Mouse (Mus musculus) liver, adult 2 months (tissue): ENCODE results near the gene Tfap2a.

ENCODE experiments used
- CTCF ChIP-seq: fragments of 200-500 bp; IDR thresholded peaks from 2 replicates; pipeline ENCODE4 v1.5.1; 2011; ENCODE audit warnings: low read depth, low read length, control low read depth
- POLR2A ChIP-seq: fragments of 200-500 bp; IDR thresholded peaks from 2 replicates; pipeline ENCODE4 v1.6.1; 2011; ENCODE audit warnings: low read length, control low read depth; ENCODE audit not compliant: insufficient read depth; ENCODE audit errors: extremely low read depth

DNA sequence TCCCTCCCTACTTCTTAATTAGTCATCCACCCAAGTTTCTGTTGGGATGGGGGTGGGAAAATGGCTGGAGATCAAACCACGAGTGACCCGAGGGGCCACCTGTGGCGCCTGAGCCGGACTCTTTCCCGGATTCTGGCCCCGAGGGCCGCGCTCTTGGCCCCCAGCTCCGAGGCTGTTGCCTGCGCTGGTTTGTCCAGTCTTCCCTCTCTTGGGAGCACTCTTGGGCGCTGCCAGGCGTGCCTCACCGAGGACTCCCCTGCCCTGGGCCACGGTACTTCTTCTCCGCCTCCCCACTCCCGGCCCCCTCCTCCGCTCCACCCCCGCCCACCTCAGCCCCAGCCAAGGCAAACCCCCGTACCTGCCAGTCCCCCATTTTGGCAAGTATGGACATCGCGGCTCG is 415 bp downstream of the Tfap2a start:
- TF ChIP-seq CTCF (no peak), POLR2A (no peak)
